Mouse (Mus musculus) forebrain, embryonic 12.5 days (tissue): ENCODE data around the gene Ccdc86. TPM values are rescaled to one million over a fixed set of nuclear protein-coding genes. Genes with fewer than 3 reads are reported as not detected.
A peak's percentile ranks its signal among the peaks of the same experiment; 100 is the strongest.

Experiments
- ATAC-seq: fragments of 200-750 bp; cut with Nextera tagmentation; 2 replicates; pipeline ENCODE4 v1.8.0; 2017; ENCODE audit warnings: moderate TSS enrichment; ENCODE audit not compliant: low FRiP score
- H3K27ac ChIP-seq: fragments of 300-500 bp; sonication (generic); 2 replicates; pipeline ENCODE4 v1.5.1; 2016; ENCODE audit warnings: mild to moderate bottlenecking
- H3K27me3 ChIP-seq: fragments of 300-500 bp; sonication (generic); 2 replicates; pipeline ENCODE4 v1.6.1; 2016; ENCODE audit warnings: mild to moderate bottlenecking
- H3K36me3 ChIP-seq: fragments of 300-500 bp; sonication (generic); replicated peaks from 2 replicates; pipeline ENCODE4 v1.6.1; 2016; ENCODE audit warnings: mild to moderate bottlenecking
- H3K4me1 ChIP-seq: fragments of 300-500 bp; sonication (generic); 2 replicates; pipeline ENCODE4 v1.6.1; 2016
- H3K4me2 ChIP-seq: fragments of 300-500 bp; sonication (generic); 2 replicates; pipeline ENCODE4 v1.6.1; 2016; ENCODE audit warnings: mild to moderate bottlenecking, moderate library complexity
- H3K4me3 ChIP-seq: fragments of 300-500 bp; sonication (generic); replicated peaks from 2 replicates; pipeline ENCODE4 v1.5.1; 2016; ENCODE audit warnings: mild to moderate bottlenecking
- H3K9ac ChIP-seq: fragments of 300-500 bp; sonication (generic); 2 replicates; pipeline ENCODE4 v1.6.1; 2016; ENCODE audit warnings: mild to moderate bottlenecking
- H3K9me3 ChIP-seq: fragments of 300-500 bp; sonication (generic); 2 replicates; pipeline ENCODE4 v1.6.1; 2016
- WGBS: fragments of 180-500 bp; shearing (Covaris S2); methylation state at CpG from one replicate; pipeline ENCODE4 v1.1.7; 2016; 5-methylcytosine and 5-hydroxymethylcytosine counted together
- polyA plus RNA-seq: library from polyadenylated mRNA; unstranded; fragments of >200 nt; fragmentation: Nextera tagmentation; extraction: Ambion mirVana; gene quantifications from 2 replicates; pipeline ENCODE4 v1.2.1, GENCODE M21; 2016

Ccdc86 gene
- polyA plus RNA-seq, 1 experiment from 2014 or later = 27.0 TPM

GRCm38 (mm10) chr19:10924220-10924619 is 24.8 kb downstream of the Ccdc86 start:
- no peaks in the 10 kb centered on the region for H3K27me3 ChIP-seq
- no peak overlapping the region for H3K27ac ChIP-seq
- H3K4me3 ChIP-seq = no peak overlapping the region
- no peak overlapping the region for H3K9ac ChIP-seq
- H3K4me1 ChIP-seq = peaks cover 6% of the 10 kb centered on the region
- no peaks in the 10 kb centered on the region for H3K36me3 ChIP-seq
- no peaks in the 10 kb centered on the region for H3K9me3 ChIP-seq
- ATAC-seq = no peak
- H3K4me2 ChIP-seq = no peak overlapping the region
- WGBS = 74% methylated on average over 4 of the region's 4 CpGs

- no peaks in the 10 kb centered on the region for H3K27me3 ChIP-seq
- ATAC-seq = no peak
- no peak overlapping the region for H3K4me2 ChIP-seq
- no peaks in the 10 kb centered on the region for H3K36me3 ChIP-seq
- 82% methylated on average over 3 of the region's 3 CpGs for WGBS
- H3K27ac ChIP-seq = no peak overlapping the region
- H3K4me3 ChIP-seq = no peak overlapping the region
- H3K4me1 ChIP-seq = 0 out of 2 replicates have a peak, but pooled peaks cover under 1% of the 10 kb centered on the region
- no peaks in the 10 kb centered on the region for H3K9me3 ChIP-seq
- no peak overlapping the region for H3K9ac ChIP-seq
Measured at GRCm38 (mm10) chr19:10921058-10921457, 28.0 kb downstream of the Ccdc86 start.

GRCm38 (mm10) chr19:10920532-10920931 is 28.5 kb downstream of the Ccdc86 start, which contains the start of gene Zp1:
Gene Zp1 (minus strand): TSS chr19:10920632.
- Histone ChIP-seq H3K4me2 (no peak within 1 kb of the TSS), H3K4me1 (no peaks in the 10 kb centered on the region), H3K36me3 (no peaks in the 10 kb centered on the region), H3K9ac (no peak within 1 kb of the TSS), H3K9me3 (no peaks in the 10 kb centered on the region), H3K27me3 (no peaks in the 10 kb centered on the region), H3K4me3 (no peak within 1 kb of the TSS), H3K27ac (no peak within 1 kb of the TSS)
- ATAC-seq = no peak
- WGBS = 70% methylated on average over 2 of the region's 2 CpGs

GRCm38 (mm10) chr19:10918321-10918991 is 30.6 kb downstream of the Ccdc86 start:
- Histone ChIP-seq H3K27ac (no peak overlapping the region), H3K36me3 (no peaks in the 10 kb centered on the region), H3K9ac (no peak overlapping the region), H3K4me1 (no peaks in the 10 kb centered on the region), H3K4me3 (no peak overlapping the region), H3K27me3 (no peaks in the 10 kb centered on the region), H3K9me3 (no peaks in the 10 kb centered on the region), H3K4me2 (no peak overlapping the region)
- no peak for ATAC-seq
- WGBS = 87% methylated on average over 10 of the region's 10 CpGs

DNA sequence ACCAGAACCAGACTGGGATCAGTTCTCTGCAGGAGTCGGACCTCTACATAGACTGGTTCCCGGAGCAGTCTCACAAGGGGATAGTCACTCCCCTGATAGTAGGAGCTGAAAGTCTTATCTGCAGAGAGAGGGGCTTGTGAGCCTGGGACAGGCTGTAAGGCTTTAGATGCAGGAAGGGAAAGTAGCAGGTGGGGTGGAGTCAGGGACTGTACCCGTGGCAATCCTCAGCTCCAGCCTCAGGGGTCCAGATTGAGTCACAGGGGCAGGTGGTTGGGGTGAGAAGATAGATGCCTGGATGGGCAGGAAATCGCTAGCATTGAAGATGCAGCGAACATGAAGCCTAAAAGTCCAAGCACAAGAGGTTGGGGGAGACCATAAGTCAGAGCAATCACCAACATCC is 32.6 kb downstream of the Ccdc86 start:
- Histone ChIP-seq H3K4me1 (no peaks in the 10 kb centered on the region), H3K27me3 (no peaks in the 10 kb centered on the region), H3K36me3 (no peaks in the 10 kb centered on the region), H3K27ac (no peak overlapping the region), H3K9ac (no peak overlapping the region), H3K9me3 (no peaks in the 10 kb centered on the region), H3K4me3 (no peak overlapping the region), H3K4me2 (no peak overlapping the region)
- no peak for ATAC-seq
- WGBS = 70% methylated on average over 5 of the region's 5 CpGs

- Histone ChIP-seq H3K27me3 (no peaks in the 10 kb centered on the region), H3K9ac (no peak overlapping the region), H3K9me3 (no peaks in the 10 kb centered on the region), H3K4me1 (no peaks in the 10 kb centered on the region), H3K36me3 (no peaks in the 10 kb centered on the region), H3K27ac (no peak overlapping the region), H3K4me3 (no peak overlapping the region), H3K4me2 (no peak overlapping the region)
- ATAC-seq = no peak
- WGBS = 82% methylated on average over 2 of the region's 2 CpGs
Measured at GRCm38 (mm10) chr19:10914870-10915269, 34.2 kb downstream of the Ccdc86 start.

GRCm38 (mm10) chr19:10914291-10914690 is 34.8 kb downstream of the Ccdc86 start:
- Histone ChIP-seq H3K9ac (no peak overlapping the region), H3K27ac (no peak overlapping the region), H3K36me3 (no peaks in the 10 kb centered on the region), H3K27me3 (no peaks in the 10 kb centered on the region), H3K9me3 (no peaks in the 10 kb centered on the region), H3K4me3 (no peak overlapping the region), H3K4me2 (no peak overlapping the region), H3K4me1 (no peaks in the 10 kb centered on the region)
- 89% methylated on average over 7 of the region's 7 CpGs for WGBS
- ATAC-seq = no peak

GRCm38 (mm10) chr19:10909087-10909721 is 39.9 kb downstream of the Ccdc86 start:
- Histone ChIP-seq H3K9ac (no peak overlapping the region), H3K9me3 (no peaks in the 10 kb centered on the region), H3K4me1 (no peaks in the 10 kb centered on the region), H3K4me3 (no peak overlapping the region), H3K4me2 (no peak overlapping the region), H3K36me3 (peaks cover 37% of the 10 kb centered on the region), H3K27ac (no peak overlapping the region), H3K27me3 (no peaks in the 10 kb centered on the region)
- WGBS = 84% methylated on average over 6 of the region's 6 CpGs
- no peak for ATAC-seq

DNA sequence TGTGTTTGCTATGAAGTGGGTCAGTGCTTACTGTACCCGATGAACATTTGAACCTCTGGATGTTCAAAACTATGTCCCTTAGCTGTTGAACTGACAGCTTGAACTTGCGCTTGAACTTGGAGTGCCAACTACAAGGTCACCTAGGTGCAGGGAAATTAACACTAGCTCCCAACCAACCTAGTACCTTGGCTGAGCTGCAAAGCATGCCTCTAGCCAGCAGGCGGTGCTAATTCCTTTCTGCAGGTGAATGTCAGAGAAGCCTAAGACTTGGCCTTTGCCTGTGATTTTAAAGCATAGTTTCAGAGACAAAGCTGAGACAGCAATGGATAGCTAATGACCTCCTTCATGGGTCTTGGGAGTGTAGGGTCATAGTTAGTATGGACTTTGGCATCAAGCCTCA is 41.2 kb downstream of the Ccdc86 start:
- WGBS = 59% methylated on average over 3 of the region's 3 CpGs
- Histone ChIP-seq H3K4me2 (no peak overlapping the region), H3K4me1 (no peaks in the 10 kb centered on the region), H3K9me3 (no peaks in the 10 kb centered on the region), H3K27me3 (no peaks in the 10 kb centered on the region), H3K27ac (no peak overlapping the region), H3K4me3 (no peak overlapping the region), H3K9ac (no peak overlapping the region), H3K36me3 (peaks cover 50% of the 10 kb centered on the region)
- ATAC-seq = no peak

DNA sequence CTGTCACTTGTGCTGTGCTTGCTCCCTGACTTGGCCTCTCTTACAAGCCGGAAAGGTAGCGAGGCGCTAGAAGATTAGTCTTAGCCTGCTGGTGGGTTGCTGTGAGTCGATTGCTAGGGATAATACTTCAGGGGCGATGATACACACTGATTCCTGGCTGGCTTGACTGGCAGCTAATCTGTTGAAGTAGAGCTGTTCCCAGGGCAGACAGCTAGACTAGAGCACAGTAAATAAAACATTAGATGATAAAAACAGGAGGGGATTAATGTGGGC is 43.4 kb downstream of the Ccdc86 start:
- 86% methylated on average over 5 of the region's 5 CpGs for WGBS
- Histone ChIP-seq H3K36me3 (peaks cover 72% of the 10 kb centered on the region), H3K9ac (no peak overlapping the region), H3K4me1 (no peaks in the 10 kb centered on the region), H3K4me2 (no peak overlapping the region), H3K4me3 (no peak overlapping the region), H3K27ac (no peak overlapping the region), H3K9me3 (no peaks in the 10 kb centered on the region), H3K27me3 (no peaks in the 10 kb centered on the region)
- ATAC-seq = no peak

DNA sequence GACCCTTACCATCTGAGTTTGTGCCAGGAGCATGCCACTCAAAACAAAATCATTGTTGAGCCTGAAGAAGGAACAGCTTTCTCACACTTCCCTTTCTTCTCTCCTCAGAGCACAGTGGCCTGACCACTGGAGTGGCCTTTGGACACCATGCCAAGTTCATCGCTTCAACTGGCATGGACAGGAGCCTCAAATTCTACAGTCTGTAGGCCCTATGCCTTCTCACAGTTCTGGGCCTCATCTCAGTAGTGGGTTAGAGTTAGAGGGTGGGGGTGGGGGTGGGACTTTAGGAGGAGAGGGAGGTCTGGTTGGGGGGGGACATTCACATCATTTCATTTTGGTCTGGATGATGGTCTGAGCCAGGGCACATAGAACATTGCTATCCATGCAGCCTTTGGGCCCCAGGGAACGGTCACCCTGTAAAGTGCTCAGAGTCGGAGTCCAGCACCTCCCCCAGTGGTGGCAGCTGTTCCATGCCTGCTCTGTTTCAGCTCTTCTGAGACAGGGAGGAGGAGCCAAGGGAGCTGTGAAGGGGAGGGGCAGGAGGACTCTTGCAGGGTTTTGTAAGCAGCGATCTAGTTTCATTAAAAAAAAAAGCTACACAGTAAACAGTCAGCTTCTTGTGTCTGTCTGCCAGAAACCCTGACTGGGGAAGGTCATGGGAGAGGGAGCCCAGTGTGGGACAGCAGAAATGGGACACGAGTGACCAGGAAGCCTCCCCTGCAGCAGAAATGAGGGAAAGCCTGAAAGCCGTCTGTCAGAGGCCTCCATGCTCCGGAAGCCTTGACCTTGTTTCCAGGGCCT is 43.9 kb downstream of the Ccdc86 start:
- Histone ChIP-seq H3K27me3 (no peaks in the 10 kb centered on the region), H3K4me3 (no peak overlapping the region), H3K4me1 (no peaks in the 10 kb centered on the region), H3K36me3 (peaks cover 78% of the 10 kb centered on the region), H3K4me2 (no peak overlapping the region), H3K9ac (no peak overlapping the region), H3K9me3 (no peaks in the 10 kb centered on the region), H3K27ac (0 out of 2 replicates have a peak overlapping the region, but pooled peaks have one; percentile 5)
- WGBS = 71% methylated on average over 7 of the region's 7 CpGs
- 0 out of 2 replicates have a peak, but pooled peaks have one; percentile 39 for ATAC-seq

- peaks cover 84% of the 10 kb centered on the region for H3K36me3 ChIP-seq
Measured at GRCm38 (mm10) chr19:10904512-10904911, 44.6 kb downstream of the Ccdc86 start.

More at GRCm38 (mm10) chr19:10904512-10904911, 44.6 kb downstream of the Ccdc86 start:
- no peak overlapping the region for H3K4me3 ChIP-seq
- H3K4me1 ChIP-seq = no peaks in the 10 kb centered on the region
- no peak overlapping the region for H3K9ac ChIP-seq
- ATAC-seq = no peak
- no peak overlapping the region for H3K4me2 ChIP-seq
- H3K27ac ChIP-seq = no peak overlapping the region
- no peaks in the 10 kb centered on the region for H3K9me3 ChIP-seq
- WGBS = 90% methylated on average over 5 of the region's 5 CpGs
- H3K27me3 ChIP-seq = no peaks in the 10 kb centered on the region
